Mouse (Mus musculus) midbrain, postnatal 0 days (tissue): ENCODE measurements around the gene Bckdhb. TPM values are rescaled to one million over a fixed set of nuclear protein-coding genes. Genes with fewer than 3 reads are reported as not detected.

ENCODE experiments used
- ATAC-seq: fragments of 200-750 bp; cut with Nextera tagmentation; 2 replicates; pipeline ENCODE4 v1.8.0; 2017; ENCODE audit warnings: moderate number of reproducible peaks, mild to moderate bottlenecking, moderate TSS enrichment, moderate library complexity; ENCODE audit not compliant: low FRiP score
- DNase-seq: peaks from one replicate; pipeline ENCODE4 v3.0.0-alpha.2; 2015; ENCODE audit warnings: low spot score
- H3K27ac ChIP-seq: fragments of 300-500 bp; sonication (generic); 2 replicates; pipeline ENCODE4 v1.5.1; 2014; ENCODE audit warnings: low read depth, mild to moderate bottlenecking, low read length, mixed read lengths
- H3K27me3 ChIP-seq: fragments of 300-500 bp; sonication (generic); 2 replicates; pipeline ENCODE4 v1.6.1; 2014; ENCODE audit warnings: low read length, control low read depth, mixed read lengths; ENCODE audit not compliant: insufficient read depth
- H3K36me3 ChIP-seq: fragments of 300-500 bp; sonication (generic); 2 replicates; pipeline ENCODE4 v1.6.1; 2014; ENCODE audit warnings: low read length, control low read depth, mixed read lengths; ENCODE audit not compliant: insufficient read depth
- H3K4me1 ChIP-seq: fragments of 300-500 bp; sonication (generic); 2 replicates; pipeline ENCODE4 v1.6.1; 2014; ENCODE audit warnings: mild to moderate bottlenecking, control low read depth, antibody characterized with exemption, low read length, mixed read lengths; ENCODE audit not compliant: insufficient read depth
- H3K4me2 ChIP-seq: fragments of 300-500 bp; sonication (generic); 2 replicates; pipeline ENCODE4 v1.6.1; 2014; ENCODE audit warnings: low read depth, mild to moderate bottlenecking, low read length, mixed read lengths; ENCODE audit not compliant: poor library complexity, severe bottlenecking
- H3K4me3 ChIP-seq: fragments of 300-500 bp; sonication (generic); 2 replicates; pipeline ENCODE4 v1.5.1; 2014; ENCODE audit warnings: low read depth, mild to moderate bottlenecking, low read length, moderate library complexity
- H3K9ac ChIP-seq: fragments of 300-500 bp; sonication (generic); replicated peaks from 2 replicates; pipeline ENCODE4 v1.6.1; 2014; ENCODE audit warnings: mild to moderate bottlenecking, low read length, moderate library complexity, mixed read lengths; ENCODE audit not compliant: poor library complexity, severe bottlenecking
- H3K9me3 ChIP-seq: fragments of 300-500 bp; sonication (generic); 2 replicates; pipeline ENCODE4 v1.6.1; 2016; ENCODE audit warnings: low read length, control low read depth
- CTCF ChIP-seq: IDR thresholded peaks from 2 replicates; pipeline ENCODE4 v1.5.1; 2016; ENCODE audit warnings: antibody characterized with exemption, mild to moderate bottlenecking
- WGBS: fragments of 180-500 bp; shearing (Covaris S2); extraction: QIAGEN DNeasy Blood & Tissue Kit; methylation state at CpG from one replicate; pipeline ENCODE4 v1.1.7; 2014; 5-methylcytosine and 5-hydroxymethylcytosine counted together
- polyA plus RNA-seq: library from polyadenylated mRNA; unstranded; fragments of >200 nt; fragmentation: Nextera tagmentation; extraction: Ambion mirVana; gene quantifications from 2 replicates; pipeline ENCODE4 v1.2.1, GENCODE M21; 2015
- total RNA-seq: library from RNA; depleted of rRNA; stranded (reverse); fragments of >200 nt; gene quantifications from 2 replicates; pipeline ENCODE4 v1.2.3, GENCODE M21; 2014

Bckdhb gene
- total and polyA plus RNA-seq, 2 experiments from 2014 or later: 23.5 to 29.9 TPM

- WGBS: 62% methylated on average over 5 of the region's 5 CpGs
- no peak for DNase-seq
- H3K4me2 ChIP-seq: no peak overlapping the region
- H3K27ac ChIP-seq: no peak overlapping the region
- H3K4me1 ChIP-seq: no peaks in the 10 kb centered on the region
- H3K9me3 ChIP-seq: no peaks in the 10 kb centered on the region
- no peaks in the 10 kb centered on the region for H3K27me3 ChIP-seq
- ATAC-seq: no peak
- H3K36me3 ChIP-seq: no peaks in the 10 kb centered on the region
- H3K4me3 ChIP-seq: no peak overlapping the region
- TF ChIP-seq CTCF: no peak
- no peak overlapping the region for H3K9ac ChIP-seq
These were observed 145.8 kb downstream of the Bckdhb start for GRCm38 (mm10) chr9:84070740-84071139.

- no peak for TF ChIP-seq CTCF
- Histone ChIP-seq H3K36me3 (no peaks in the 10 kb centered on the region), H3K4me1 (no peaks in the 10 kb centered on the region), H3K27me3 (no peaks in the 10 kb centered on the region), H3K4me3 (no peak overlapping the region), H3K9ac (no peak overlapping the region), H3K27ac (no peak overlapping the region), H3K4me2 (no peak overlapping the region), H3K9me3 (no peaks in the 10 kb centered on the region)
- DNase-seq (no peak), ATAC-seq (no peak)
- 74% methylated on average over 6 of the region's 6 CpGs for WGBS
These were observed 147.6 kb downstream of the Bckdhb start for GRCm38 (mm10) chr9:84072534-84072933.

- Histone ChIP-seq H3K27ac (no peak overlapping the region), H3K4me1 (no peaks in the 10 kb centered on the region), H3K4me2 (no peak overlapping the region), H3K4me3 (no peak overlapping the region), H3K9ac (no peak overlapping the region), H3K36me3 (no peaks in the 10 kb centered on the region), H3K27me3 (no peaks in the 10 kb centered on the region), H3K9me3 (no peaks in the 10 kb centered on the region)
- DNase-seq (no peak), ATAC-seq (no peak)
- TF ChIP-seq CTCF: no peak
- 87% methylated on average over 9 of the region's 9 CpGs for WGBS
These were observed 148.3 kb downstream of the Bckdhb start for GRCm38 (mm10) chr9:84073237-84073636.

GRCm38 (mm10) chr9:84083551-84083950 lies 158.6 kb downstream of the Bckdhb start:
- ATAC-seq: no peak

GRCm38 (mm10) chr9:84084686-84085085 lies 159.7 kb downstream of the Bckdhb start:
- Histone ChIP-seq H3K4me1 (no peaks in the 10 kb centered on the region), H3K4me3 (no peak overlapping the region), H3K27me3 (no peaks in the 10 kb centered on the region), H3K36me3 (no peaks in the 10 kb centered on the region), H3K9ac (no peak overlapping the region), H3K27ac (no peak overlapping the region), H3K9me3 (no peaks in the 10 kb centered on the region), H3K4me2 (no peak overlapping the region)
- no peak for DNase-seq
- no peak for TF ChIP-seq CTCF
- ATAC-seq: no peak
- 88% methylated on average over 5 of the region's 5 CpGs for WGBS

More at GRCm38 (mm10) chr9:84083551-84083950, 158.6 kb downstream of the Bckdhb start:
- 74% methylated on average over 4 of the region's 4 CpGs for WGBS
- Histone ChIP-seq H3K27ac (no peak overlapping the region), H3K9me3 (no peaks in the 10 kb centered on the region), H3K4me2 (no peak overlapping the region), H3K27me3 (no peaks in the 10 kb centered on the region), H3K4me3 (no peak overlapping the region), H3K9ac (no peak overlapping the region), H3K4me1 (no peaks in the 10 kb centered on the region), H3K36me3 (no peaks in the 10 kb centered on the region)
- no peak for TF ChIP-seq CTCF
- no peak for DNase-seq

DNA sequence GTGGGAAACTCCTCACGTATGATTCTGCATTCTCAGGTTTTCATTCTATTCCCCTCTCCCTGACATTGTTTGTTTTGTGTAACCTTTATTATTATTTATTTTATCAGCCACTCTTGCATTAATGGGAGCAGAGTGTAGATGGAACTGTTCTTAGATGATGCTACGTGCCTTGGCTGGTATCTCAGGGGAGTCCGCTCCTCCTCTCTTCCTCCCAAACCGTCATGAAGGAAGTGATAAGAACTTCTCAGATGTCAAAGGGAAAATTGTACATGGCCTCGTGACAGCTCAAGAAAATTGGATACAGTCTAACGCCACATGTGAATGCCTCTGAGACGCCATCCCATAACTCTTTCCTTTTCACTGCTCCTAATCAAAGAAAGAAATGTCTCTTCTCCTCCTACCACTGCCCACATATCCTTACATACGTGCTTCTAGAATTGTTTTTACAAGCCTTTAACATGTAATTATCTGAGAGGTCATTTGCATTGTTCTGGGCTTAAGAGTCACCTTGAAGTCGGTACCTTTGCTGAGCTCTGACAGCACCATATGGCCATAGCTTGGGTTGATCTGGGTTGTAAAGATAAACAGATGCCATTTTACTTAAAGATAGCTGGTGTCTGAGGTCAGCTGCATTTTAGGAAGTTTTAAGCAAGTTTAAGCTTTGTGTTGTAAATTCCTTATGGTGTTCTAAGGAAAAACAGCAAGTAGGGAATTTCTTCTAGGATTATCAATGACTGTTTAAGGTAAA lies 165.5 kb downstream of the Bckdhb start:
- Histone ChIP-seq H3K4me3 (no peak overlapping the region), H3K9me3 (no peaks in the 10 kb centered on the region), H3K27me3 (no peaks in the 10 kb centered on the region), H3K36me3 (no peaks in the 10 kb centered on the region), H3K4me2 (no peak overlapping the region), H3K9ac (no peak overlapping the region), H3K27ac (no peak overlapping the region), H3K4me1 (no peaks in the 10 kb centered on the region)
- no peak for DNase-seq
- TF ChIP-seq CTCF: no peak
- WGBS: 78% methylated on average over 9 of the region's 9 CpGs
- no peak for ATAC-seq
